Mouse (Mus musculus): ENCODE results near the gene Xrcc6.
A peak's percentile ranks its signal among the peaks of the same experiment; 100 is the strongest.
"Not testable (repeated sequence)": the region's sequence is repeated elsewhere in the genome, so short reads cannot be mapped to it uniquely, and the experiment has no call there.

The Xrcc6 gene

DNA sequence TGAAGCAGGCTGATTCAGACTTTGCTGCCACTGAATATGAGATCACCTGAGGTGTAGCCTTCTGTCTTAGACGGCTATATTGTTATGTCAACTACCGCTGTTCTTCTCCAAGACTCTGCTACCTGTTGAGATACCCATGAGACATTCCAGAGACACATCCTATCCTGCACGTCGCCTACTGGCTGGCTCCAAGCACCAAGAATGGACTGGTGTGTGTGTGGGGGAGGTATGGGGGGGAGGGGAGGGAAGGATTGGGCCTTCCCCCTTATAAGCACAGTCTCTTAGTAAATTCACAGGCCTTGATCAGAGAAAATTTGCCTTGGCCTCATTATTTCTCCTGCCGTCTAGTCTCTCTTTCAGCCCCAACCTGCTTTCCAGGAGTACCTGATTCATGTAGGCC lies 19.8 kb upstream of the Xrcc6 start:
- DNase-seq: no peak

DNA sequence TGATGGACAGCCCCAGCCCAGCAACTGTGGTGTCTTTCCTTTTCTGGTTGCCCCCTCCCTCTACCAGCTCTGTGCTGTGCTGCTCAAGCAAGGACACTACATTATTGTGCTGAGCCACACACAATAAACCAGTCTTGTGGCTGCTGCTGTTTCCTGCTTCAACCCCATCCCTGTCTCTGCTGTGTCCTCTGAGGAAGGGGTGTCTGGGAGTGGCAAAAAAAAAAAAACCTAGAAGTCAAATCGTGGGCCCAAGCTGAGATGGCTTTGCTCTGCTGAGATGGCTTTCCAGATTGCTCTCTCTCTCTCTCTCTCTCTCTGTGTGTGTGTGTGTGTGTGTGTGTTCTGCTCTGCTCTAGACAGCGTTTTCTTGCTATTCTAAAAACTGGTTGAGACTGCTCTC lies 19.2 kb upstream of the Xrcc6 start:
- DNase-seq: no peak

GRCm38 (mm10) chr15:81969173-81969572 lies 18.5 kb upstream of the Xrcc6 start:
- no peak for DNase-seq

GRCm38 (mm10) chr15:81969635-81970034 lies 18.0 kb upstream of the Xrcc6 start:
- not testable (repeated sequence) for DNase-seq

GRCm38 (mm10) chr15:81970498-81970897 lies 17.1 kb upstream of the Xrcc6 start:
- DNase-seq: not testable (repeated sequence)

GRCm38 (mm10) chr15:81975156-81975555 lies 12.5 kb upstream of the Xrcc6 start:
- DNase-seq: not testable (repeated sequence)

GRCm38 (mm10) chr15:81980321-81980720 lies 7.3 kb upstream of the Xrcc6 start, which contains the start of gene 1700029P11Rik:
Gene 1700029P11Rik (plus strand): TSS chr15:81980540.
- DNase-seq: no peak

DNA sequence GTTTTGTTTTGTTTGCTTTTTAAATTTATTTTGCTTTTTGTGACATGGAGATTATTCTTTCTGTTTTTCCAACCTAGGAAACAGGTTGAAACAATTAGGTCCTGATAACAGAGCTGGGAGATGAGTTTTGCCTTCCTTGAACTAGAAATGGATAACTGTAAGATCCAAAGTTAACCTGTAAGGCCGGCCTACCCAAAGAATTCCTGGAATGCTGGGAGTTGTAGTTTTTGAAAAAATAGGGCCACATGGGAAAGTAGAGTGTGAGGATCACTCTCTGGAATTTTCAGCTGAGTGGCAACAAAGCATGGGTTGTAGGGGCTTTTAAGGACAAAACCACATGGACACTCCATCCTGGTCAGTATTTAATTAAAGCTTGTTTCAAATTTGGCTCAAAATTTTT lies 5.5 kb upstream of the Xrcc6 start:
- no peak for DNase-seq

GRCm38 (mm10) chr15:81985267-81986161 lies 2.1 kb upstream of the Xrcc6 start:
- no peak for DNase-seq

- DNase-seq: peak; percentile 93 to 96
Observed at GRCm38 (mm10) chr15:81989371-81990062, 1.9 kb downstream of the Xrcc6 start.

- peak in 1 of 2 experiments; percentile 20 for DNase-seq
Observed at GRCm38 (mm10) chr15:81990549-81990948, 2.9 kb downstream of the Xrcc6 start.

- DNase-seq: no peak
Observed at GRCm38 (mm10) chr15:81993992-81994391, 6.4 kb downstream of the Xrcc6 start.

DNA sequence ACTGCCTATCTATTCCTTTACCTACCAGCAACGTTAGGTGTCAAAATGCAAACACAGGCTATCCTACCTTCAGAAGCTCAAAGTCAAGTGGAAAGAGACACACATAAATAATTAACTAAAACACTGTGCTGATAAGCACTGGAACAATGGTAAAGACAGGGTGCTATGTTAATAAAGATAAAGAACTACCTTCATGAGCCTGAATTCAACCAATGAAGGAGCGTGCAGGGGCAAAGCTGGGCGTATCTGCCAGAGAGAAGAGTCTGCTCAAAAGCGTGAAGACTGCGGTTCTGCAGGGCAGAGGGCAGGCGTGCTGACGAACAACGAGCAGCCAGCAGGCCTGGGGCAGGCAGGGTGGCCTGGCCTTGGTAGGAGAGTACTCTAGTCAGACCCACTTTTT lies 16.6 kb downstream of the Xrcc6 start:
- DNase-seq: no peak

GRCm38 (mm10) chr15:82011947-82012346 lies 24.3 kb downstream of the Xrcc6 start:
- no peak for DNase-seq

GRCm38 (mm10) chr15:82014745-82015391 lies 27.2 kb downstream of the Xrcc6 start:
- no peak for DNase-seq

DNA sequence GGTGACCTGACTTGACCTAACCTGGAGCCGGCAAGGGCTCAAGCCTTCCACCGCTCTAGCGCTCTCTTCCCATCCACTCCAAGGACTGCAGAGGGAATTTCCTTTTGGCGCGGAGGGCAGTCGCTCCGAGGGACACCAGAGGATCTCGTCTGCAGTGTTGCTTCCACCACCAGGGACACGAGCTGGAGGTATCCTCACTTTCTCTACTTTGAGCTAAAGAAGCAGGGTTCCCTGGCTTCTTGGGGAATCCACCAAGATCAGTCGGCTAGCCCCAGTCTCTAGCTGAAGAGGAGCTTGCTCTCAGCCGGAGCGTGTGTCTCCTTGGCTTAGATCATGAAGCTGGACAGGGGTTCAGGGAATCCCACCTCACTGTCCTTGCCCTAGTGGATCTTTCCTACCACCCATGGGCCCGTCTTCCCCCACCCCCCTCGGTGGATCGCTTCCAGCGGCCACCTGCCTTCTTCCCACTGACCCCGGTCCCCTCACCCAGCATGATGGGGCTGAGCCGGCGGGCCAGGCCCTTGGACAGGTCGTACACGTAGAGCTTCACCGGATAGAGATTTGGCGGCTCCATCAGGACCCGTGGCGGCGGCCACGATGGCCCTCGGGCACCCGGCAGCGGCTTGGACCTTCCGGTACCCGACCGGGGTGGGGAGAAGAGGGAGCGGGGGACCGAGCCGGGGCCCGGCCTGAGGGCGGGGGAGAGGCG lies 27.9 kb downstream of the Xrcc6 start:
- peak; percentile 61 to 76 for DNase-seq

GRCm38 (mm10) chr15:82016101-82016808 lies 28.6 kb downstream of the Xrcc6 start:
- DNase-seq: peak; percentile 100

GRCm38 (mm10) chr15:82016830-82017229 lies 29.2 kb downstream of the Xrcc6 start:
- DNase-seq: no peak

GRCm38 (mm10) chr15:82017461-82017860 lies 29.8 kb downstream of the Xrcc6 start:
- DNase-seq: no peak

DNA sequence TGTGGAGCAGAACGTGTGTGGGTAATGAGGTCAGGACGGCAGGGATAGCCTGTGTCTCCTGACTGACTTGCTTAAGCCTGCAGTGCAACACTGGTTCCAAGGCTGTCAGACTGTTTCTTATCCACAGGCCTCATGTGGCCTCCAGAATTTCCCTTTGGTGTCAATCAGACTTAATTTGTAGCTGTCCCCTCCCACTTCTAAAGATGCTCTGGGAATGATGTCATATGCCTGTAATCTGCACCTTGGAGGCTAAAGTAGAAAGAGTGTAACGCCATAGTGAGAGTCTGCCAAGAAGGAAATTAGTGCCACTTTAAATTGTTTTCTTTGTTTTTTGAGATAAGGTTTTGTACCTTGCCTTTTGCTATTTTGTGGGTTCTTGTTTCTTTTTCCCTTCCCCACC lies 31.7 kb downstream of the Xrcc6 start:
- DNase-seq: no peak

DNA sequence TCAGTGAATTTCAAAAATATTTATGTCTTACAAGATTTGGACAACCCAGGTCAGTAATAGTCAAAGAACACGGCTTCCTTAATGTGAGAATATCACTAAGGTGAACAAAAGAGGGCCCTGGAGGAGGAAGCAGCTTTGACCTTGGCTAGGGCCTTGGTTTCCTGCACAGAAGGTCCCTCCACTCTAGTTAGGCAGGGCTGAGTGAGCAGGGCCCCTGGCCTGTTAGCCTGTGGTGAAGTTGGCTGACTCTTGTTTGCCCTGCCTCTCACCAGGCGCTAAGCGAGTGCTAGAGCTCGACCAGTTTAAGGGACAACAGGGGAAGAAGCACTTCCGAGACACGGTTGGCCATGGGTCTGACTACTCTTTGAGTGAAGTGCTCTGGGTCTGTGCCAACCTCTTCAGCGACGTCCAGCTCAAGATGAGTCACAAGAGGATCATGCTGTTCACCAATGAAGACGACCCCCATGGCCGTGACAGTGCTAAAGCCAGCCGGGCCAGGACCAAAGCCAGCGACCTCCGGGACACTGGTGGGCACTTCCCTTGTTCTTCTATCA lies 35.0 kb downstream of the Xrcc6 start:
- DNase-seq: peak; percentile 19 to 24

Data from cerebellum, postnatal 10 days (tissue).